Mouse (Mus musculus) gonadal fat pad, adult 2 months (tissue): Measurements from ENCODE around the gene Nhlrc1. TPM values are rescaled to one million over a fixed set of nuclear protein-coding genes. Genes with fewer than 3 reads are reported as not detected.

Source experiments
- DNase-seq: peaks from one replicate; pipeline ENCODE4 v3.0.0-alpha.2; 2012; ENCODE audit warnings: low read depth
- polyA plus RNA-seq: library from polyadenylated mRNA; depleted of rRNA; stranded (reverse); fragments of >200 nt; gene quantifications from 2 replicates; pipeline ENCODE4 v1.2.3, GENCODE M21; 2012; rRNA removed

The Nhlrc1 gene
- polyA plus RNA-seq: 3.6 and 4.3 TPM in 2 replicates

DNA sequence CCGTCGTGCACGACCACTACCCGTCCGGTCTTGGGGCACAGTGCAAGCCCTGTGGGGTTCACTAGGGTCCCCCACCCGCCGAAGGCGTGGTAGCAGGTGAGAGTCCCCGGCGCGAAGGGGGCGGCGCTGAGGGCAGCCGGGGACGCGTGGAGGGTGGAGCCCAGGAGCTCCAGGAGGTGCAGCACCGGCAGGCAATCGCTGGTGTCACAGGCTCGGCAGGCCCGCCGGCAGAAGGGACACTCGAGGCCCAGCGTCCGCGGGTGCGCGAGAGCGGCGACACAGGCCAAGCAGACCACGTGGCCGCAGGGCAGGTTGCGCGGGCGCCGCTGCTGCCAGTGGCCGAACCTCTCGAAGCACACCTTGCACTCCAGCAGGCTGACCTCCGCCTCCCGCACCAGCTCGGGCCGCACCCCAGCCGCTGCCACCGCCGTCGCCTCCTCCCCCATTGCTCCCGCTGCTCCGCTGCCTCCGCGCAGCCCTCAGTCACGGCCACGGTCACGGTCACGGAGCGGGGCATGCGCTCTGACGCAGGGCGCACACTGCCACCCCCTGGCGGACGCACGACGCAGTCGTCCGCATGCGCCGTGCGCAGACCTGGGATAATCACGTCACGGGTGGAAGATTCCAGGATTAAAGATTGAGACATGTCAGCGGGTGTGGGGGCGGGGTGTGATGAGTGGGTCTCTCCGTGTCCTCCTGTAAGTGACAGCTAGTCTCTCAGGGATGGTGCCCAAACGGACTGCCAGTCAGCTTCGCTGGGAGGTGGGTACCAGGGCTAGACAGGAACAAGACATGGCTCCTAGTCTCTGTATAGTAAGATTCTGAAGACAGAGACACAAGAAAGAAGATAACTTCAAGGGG, at the start of gene Nhlrc1:
Gene Nhlrc1, minus strand, starts transcription at position 517 of the 861 bp plus-strand sequence.
- DNase-seq: no peak

GRCm38 (mm10) chr13:47063985-47064760, 49.5 kb upstream of the Nhlrc1 start:
- no peak for DNase-seq

- DNase-seq: no peak
Measured at GRCm38 (mm10) chr13:47062756-47063155, 48.1 kb upstream of the Nhlrc1 start.

DNA sequence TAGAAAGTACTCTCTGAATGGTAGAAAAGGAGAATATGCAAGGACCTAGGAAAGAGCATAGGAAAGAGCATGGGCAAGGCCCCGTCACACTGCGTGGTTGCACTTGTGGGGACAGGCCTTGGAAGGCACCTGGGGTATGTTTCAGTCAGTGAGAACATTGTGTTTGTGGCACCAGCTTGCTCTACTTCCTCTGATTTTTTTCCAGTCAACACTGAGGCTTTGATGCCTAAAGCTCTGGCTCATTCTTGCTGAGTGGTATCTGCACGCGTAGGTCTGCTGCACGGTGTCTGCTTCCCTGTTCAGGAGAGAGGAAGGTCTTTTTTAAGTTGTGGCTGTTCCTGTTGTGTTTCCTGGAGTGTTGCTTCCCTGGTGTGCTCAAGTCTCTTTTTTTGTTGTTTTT, 42.1 kb upstream of the Nhlrc1 start:
- no peak for DNase-seq

GRCm38 (mm10) chr13:47056126-47056525, 41.5 kb upstream of the Nhlrc1 start:
- DNase-seq: no peak

DNA sequence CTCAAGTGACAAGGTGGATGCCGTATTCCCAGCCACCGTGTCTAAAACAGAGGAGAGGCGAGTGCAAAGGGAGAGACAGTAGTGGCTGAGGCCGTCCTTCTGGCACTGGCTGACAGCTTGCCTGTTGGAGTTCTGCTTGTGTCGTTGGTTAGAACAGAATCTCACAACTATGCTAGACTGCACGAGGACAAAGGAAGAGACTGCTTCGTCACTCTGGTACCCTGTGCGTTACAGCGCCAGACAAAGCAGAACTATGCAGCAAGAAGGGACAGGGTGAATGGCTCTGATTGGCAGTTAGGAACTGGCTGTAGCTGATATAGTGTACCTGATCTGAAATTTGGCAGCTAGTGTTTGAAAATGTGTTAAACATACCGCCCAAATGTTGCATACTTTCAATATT, 39.3 kb upstream of the Nhlrc1 start:
- no peak for DNase-seq

- no peak for DNase-seq
Measured at GRCm38 (mm10) chr13:47050009-47050408, 35.4 kb upstream of the Nhlrc1 start.

DNA sequence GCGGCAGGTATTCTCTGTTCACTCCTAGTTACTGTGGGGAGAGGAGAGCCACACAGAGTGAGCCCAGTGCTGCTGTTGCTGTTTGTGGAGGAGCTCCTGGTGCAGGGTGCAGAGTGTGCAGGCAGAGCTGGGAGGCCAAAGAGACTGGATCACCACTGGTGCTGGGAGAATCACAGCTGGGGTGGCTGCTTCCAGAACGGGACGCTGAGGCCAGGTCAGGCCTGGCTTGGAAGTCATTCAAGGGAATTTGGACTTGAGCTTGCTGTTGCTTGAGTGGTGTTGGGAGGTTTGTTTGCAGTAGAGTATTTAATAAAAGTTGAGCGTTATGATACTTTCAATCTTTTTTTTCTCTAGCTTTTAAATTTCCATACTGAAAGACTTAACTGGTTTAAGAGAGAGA, 33.3 kb upstream of the Nhlrc1 start:
- DNase-seq: no peak

- no peak for DNase-seq
Measured at GRCm38 (mm10) chr13:47044617-47044947, 29.9 kb upstream of the Nhlrc1 start, which contains the start of gene Tpmt. TSS of gene Tpmt (minus strand) at chr13:47044737.

DNA sequence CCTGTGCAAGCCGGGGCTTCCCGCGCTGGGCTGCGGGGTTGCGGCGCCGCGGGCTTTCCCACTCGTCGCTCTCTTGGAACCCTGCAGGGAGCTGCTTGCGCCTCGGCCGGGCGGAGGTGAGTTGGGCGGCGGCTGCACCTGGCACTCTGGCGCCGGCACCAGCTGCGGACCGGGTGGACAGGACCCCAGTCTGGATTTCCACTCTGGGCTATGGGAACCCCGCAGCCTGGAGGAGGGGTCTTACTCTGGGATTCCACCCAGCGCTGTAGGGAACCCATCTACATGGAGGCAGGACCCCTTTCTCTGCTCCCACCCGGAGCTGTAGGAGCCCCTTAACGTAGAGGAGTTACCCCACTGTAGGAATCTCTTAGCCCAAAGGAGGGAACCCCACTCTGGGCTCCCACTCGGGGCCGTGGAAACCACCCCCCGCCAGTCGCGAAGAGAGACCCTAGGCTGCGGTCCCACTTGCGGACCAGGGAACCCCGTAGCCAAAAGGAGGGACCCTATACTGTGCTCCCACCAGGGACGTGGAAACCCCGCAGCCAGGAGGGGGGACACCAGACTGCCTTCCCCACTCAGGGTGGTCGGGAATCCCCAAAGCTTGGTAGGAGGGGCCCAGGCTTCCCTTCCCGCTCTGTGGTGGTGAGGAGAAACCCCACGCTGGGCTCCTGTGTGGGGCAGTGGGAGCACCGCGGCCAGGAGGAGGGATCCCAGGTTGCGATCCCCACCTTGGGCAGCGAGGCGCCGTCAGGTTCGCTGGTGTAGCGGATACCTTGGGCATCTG, 29.4 kb upstream of the Nhlrc1 start:
- no peak for DNase-seq

GRCm38 (mm10) chr13:47043030-47043680, 28.5 kb upstream of the Nhlrc1 start, which contains the start of gene Kdm1b:
TSS of gene Kdm1b (plus strand) at chr13:47043499.
- peak; percentile 58 for DNase-seq

GRCm38 (mm10) chr13:47042024-47042633, 27.5 kb upstream of the Nhlrc1 start:
- no peak for DNase-seq

GRCm38 (mm10) chr13:47040061-47040460, 25.4 kb upstream of the Nhlrc1 start:
- no peak for DNase-seq

DNA sequence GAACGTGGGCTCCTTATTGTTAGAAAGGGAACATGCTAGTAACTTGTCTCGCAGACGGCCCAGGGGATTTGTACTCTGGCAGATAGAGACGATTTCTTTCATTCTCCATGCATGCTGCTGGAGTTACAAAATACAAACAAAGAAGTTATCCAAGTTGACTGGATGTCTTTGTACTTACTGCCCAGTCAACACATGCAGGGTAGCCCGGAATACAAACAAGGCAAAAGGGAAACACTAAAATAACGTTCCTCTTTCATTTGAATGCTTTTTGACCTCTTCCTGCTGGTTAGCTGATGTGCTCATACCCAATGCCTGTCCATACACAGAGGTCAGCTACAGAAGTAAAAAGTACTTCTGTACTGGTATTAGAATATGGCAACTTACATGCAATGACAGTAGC, 23.3 kb upstream of the Nhlrc1 start:
- DNase-seq: no peak

- no peak for DNase-seq
Measured at GRCm38 (mm10) chr13:47033602-47034001, 19.0 kb upstream of the Nhlrc1 start.

DNA sequence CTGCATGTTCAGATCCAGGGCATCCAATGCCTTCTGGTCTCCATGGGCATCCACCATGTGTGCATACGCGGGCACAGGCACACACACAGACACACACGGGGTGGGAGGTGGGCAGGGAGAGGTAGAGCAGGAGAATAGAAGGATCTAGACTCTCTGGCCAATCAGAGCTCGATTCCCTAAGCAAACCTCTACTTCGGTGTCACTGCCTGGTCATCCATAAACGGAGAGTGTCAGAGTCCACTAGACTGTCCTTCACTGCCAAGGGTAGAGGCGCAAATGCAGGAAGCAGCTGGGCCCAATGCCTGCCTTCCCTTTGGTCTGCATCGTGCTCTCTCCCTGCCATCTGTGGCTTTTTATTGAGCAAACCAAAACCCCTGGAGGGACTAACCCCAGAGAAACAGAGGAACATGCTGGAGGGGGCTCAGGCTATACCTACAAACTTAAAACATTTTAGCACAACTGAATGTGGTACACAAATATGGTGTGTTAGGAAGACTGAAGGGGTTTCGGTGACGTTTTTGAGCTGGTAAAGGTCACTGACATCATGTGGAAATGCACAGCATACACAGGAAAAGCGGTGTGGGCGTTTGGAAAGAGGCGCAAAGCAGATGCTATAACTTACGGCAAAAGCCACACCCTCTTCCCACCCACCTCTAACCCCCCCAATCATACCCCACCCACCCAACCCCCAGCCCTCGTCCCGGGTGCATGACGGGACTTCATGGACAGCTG, 15.9 kb upstream of the Nhlrc1 start:
- DNase-seq: no peak

- no peak for DNase-seq
Measured at GRCm38 (mm10) chr13:47020798-47021197, 6.1 kb upstream of the Nhlrc1 start.

DNA sequence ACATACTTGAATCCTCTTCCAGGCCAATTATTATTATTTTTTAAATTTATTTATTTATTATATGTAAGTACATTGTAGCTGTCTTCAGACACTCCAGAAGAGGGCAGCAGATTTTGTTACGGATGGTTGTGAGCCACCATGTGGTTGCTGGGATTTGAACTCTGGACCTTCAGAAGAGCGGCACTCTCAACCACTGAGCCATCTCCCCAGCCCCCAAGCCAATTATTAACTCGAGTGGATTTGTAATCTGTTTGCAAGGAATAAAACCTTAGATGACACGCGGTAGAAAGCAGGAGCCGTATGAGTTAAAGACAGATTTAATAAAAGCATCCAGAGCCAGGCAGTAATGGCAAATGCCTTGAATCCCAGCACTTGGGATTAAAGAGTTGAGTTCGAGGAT, 5.1 kb upstream of the Nhlrc1 start:
- no peak for DNase-seq

GRCm38 (mm10) chr13:47017259-47017658, 2.6 kb upstream of the Nhlrc1 start:
- no peak for DNase-seq

GRCm38 (mm10) chr13:47015195-47015501, 498 bp upstream of the Nhlrc1 start:
- DNase-seq: no peak

DNA sequence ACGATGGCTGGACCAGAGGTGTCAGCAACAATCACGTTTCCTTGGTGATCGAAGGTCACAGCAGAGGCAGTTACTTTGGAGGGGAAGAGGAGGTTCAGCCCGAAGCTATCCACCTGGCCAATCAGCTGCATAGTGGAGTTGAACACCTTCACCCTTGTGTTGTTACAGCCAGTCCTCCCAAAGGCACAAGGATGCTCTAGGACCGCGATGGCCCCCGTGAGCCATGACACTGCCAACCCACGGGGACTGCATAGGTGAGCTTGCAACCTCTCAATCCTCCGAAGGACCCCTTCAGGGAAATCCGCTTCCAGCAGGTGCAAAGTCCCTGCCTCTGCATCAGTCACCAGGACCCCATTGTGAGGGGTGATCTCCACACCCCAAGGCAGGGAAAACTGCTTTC, 910 bp downstream of the Nhlrc1 start:
- DNase-seq: no peak
